Mouse (Mus musculus): ENCODE results near the gene Slc17a9.
A peak's percentile ranks its signal among the peaks of the same experiment; 100 is the strongest.

Gene Slc17a9

DNA sequence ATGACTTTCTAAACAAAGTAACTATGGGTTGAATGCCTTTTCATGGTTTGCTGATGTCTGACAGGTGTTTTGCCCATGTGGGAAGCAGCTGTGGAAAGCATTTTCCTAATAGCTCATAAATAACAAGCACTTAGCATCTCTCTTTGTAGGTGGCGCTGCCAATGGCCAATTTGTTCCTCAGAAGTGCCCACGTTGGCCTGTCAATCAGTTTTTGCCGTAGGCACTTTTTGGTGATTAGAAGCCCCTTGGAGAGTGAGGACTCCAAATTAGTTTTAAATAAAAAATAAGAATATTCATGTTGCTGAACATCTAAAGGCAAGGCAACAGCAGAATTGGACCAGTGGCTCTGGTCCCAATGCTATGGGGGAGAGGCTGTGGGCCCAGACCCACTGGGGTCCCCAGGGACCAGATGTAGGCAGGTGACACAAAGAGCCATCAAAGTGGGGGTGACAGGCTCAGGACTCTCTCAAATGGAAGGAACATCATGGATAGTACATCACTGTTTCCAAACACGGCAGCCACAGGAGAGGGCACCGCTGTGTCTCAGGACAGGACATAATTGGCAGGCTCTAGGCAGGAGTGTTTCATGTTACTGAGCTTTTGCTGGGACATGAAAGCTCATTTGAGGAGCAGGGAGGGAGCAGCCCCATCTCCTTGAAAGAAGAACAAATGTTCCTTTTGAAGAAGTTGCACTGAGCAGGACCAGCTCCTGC lies 30.1 kb downstream of the Slc17a9 start:
- DNase-seq (ENCODE audit: low spot score): no peak

DNA sequence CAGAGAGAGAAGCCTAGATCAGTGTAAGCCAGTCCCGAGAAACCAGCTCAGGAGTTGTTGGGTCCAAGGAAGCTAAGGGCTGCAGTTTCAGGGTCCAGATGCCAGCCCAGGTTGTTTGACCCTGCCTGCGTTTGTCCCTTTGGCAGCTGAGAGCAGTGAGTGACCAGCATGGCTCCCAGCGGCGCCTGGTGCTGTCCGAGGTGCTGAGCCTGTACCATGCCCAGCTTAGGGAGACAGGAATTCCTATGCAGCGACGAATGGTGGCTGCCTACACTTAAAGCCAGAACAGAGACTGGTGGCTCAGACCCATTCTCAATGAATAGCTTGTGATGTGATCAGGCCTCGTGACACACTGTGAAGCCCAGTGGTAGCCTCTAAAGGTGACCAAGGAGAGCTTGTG lies 30.8 kb downstream of the Slc17a9 start:
- DNase-seq (ENCODE audit: low spot score): peak; percentile 65

DNA sequence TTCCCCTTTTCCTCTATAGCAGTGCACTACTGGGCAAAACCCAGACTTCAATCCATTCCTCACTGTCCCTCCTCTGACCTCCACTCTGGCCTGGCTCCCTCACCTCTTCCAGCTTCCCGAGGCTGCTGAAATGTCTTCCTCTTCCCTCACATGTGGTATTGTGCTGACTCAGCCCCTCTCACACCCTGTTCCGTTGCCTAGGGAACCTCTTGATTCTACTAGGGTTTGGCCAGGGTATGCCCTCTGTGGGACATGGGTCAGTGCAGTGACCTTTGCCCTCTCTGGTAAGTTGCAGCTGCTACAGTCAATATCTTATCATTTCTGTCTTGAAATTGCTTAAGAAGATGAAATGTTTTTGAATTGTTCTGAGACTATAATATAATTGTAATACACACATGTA lies 31.7 kb downstream of the Slc17a9 start:
- DNase-seq (ENCODE audit: low spot score): no peak

DNA sequence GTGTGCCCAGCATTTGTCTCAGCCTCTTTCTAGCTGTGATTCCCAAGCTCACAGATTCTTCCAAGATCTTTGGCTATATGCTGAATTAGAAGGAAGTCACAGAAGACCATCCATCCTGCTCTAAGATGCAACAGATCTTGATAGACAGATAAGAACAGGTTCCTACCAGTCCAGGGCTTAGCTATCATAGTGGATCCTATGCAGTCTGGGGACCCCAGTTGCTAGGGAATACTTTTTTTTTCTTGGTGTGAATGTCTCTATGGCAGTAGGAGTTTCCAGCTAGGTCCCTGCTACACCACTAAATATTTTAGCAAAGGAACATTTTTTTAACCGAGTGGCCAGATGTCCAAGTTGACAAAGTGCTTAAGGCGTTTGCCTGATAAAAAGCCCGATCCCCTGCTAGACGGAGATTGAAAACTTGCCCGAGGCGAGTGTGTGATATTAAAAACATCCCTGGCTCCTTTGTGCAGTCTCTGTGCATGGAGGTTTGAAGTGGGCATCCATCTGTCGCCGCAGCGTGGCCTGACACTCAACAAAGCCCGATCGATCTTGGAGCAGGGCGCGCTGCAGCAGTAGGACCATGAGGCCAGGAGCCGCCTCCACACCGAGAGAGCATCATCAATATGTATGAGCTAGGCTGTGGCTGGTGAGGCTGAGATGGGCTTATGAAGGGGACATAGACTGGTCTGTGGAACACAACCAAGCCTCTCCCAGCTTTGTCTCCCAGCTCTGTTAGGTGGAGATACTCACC lies 33.6 kb downstream of the Slc17a9 start:
- DNase-seq (ENCODE audit: low spot score): no peak

DNA sequence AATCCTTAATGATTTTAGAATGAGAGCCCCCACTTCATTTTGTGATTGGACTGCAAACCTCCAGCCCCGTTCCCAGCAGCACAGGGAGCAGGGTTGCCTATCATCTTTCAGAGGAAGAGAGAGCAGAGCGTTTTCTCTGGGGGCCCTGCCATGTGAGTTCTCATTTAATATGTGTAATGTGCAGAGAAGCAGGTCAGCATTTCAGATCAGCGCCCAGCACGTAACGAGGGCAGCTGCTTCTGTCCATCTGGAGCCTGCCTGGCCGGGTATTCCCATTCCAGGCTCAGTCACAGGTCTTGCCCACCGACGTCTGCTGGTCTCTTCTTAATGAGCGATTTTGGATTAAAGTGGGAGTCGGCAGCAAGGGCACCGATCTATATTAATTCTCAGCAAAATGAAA lies 39.9 kb downstream of the Slc17a9 start:
- no peak for DNase-seq (ENCODE audit: low spot score)

DNA sequence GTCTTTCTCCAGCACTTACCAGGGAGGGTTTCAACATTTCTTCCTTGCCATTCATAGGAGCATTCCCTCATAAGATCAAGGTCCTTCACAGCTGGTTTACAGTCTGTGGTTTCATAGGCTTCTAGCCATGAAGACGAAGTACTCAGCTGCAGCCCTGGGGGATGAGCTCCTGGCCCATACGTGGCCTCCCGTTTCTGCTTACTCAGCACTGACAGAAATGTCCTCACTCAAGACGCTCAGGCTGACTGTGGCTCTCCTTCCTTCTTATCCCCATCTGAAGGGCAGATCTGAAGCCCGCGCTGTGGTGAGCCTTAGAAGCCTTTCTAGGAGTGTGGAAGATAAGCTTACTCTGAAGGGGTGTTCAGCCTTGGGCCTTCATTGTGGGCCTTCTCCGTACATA lies 40.6 kb downstream of the Slc17a9 start:
- no peak for DNase-seq (ENCODE audit: low spot score)

DNA sequence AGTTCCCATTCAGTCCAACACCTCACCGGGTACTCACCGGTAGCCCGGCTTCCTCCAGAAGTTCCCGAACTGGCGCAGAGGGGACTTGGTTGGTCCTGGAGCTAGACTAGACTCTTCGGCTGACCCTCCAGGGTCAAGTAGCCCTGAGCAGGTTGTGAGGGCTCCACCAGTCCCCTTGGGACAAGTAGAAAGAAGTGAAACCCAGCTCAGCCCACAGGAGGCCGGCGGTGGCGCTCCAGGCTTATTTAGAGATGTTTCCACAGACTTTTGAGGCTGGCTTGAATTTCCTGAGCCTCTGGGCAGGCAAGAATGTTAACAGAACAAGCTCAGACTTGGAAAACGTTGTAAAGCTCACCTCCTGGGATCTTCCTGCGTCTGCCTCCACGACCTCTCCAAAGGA lies 50.2 kb downstream of the Slc17a9 start:
- no peak for DNase-seq (ENCODE audit: low spot score)

DNA sequence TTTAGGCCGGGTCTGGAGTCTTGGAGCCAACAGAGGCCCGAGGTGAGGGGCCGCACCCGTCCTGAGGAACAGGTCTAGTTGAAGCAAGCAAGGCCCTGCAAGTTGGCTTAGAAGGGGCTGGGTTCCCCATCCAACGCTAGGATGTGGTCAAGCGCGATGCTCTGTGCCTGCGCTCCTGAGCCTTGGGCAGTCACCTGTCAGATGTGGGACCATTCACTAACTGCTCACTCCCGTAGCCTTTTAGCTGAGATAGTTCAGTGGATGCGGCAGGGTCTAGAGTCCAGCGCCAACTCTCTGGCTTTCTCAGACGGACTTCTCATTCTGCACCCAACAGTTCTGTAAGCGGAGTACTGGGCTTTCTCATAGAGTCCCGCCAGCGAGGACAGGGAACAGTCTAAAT lies 50.6 kb downstream of the Slc17a9 start:
- DNase-seq (ENCODE audit: low spot score): no peak

DNA sequence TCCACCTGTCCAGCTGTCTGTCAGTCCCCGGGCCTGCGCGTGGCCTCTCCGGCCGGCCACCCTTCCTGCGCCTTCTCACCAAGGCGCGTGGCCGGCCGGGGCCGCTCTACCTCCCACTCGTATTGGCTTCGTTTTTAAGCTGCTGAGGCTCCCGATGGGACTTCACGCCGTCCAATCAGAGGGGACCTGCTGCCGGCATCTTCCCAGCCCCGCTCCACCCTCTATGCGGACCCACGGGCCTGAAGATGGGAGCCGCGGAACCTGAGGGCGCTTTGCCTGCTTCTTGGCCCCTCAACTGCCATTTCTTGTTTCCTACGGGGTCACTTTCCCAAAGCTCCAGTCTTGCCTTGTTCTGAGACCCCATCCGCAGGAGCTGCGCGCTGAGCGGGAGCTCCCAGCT lies 51.7 kb downstream of the Slc17a9 start, which contains the start of gene Bhlhe23:
Gene Bhlhe23, minus strand, starts transcription at position 108 of the 400 bp plus-strand sequence.
- DNase-seq (ENCODE audit: low spot score): no peak

DNA sequence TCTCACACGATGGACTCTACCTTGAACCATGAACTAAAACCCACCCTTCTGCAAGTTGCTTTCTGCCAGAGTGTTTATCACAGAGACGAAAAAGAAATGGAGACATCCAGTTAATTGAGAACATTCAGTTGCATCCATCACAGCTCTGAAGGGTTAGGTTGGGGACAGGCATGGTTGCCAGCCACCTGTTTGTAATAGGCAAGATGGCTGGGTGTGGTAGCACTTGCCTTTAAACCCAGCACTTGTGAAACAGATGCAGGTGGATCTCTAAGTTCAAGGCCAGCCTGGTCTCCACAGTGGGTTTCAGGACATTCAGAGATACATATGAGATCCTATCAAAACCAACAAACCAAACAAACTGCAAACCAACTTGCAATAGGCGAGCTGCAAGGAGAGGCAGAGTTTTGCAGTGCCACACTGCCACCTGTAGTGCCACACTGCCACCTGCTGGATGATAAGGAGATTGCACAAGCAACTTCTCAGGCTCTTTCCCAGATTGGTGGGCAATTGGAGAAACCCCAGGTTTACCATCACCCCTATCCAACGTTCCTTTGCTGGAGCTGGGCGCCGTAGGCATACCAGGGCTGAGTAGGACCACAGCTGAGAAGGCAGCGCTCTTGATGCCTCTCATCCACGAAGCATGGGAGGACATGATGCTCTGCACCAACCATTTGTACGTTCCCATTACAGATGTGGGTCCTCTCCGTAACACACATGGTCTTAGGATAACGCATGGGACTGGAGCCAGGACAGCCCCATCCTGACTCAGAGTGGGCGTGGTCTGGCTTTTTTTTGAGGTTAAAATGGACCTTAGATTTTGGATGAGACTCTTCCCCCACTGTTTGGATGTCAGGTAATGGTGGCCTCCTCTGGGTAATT lies 54.4 kb downstream of the Slc17a9 start:
- DNase-seq (ENCODE audit: low spot score): peak; percentile 17

DNA sequence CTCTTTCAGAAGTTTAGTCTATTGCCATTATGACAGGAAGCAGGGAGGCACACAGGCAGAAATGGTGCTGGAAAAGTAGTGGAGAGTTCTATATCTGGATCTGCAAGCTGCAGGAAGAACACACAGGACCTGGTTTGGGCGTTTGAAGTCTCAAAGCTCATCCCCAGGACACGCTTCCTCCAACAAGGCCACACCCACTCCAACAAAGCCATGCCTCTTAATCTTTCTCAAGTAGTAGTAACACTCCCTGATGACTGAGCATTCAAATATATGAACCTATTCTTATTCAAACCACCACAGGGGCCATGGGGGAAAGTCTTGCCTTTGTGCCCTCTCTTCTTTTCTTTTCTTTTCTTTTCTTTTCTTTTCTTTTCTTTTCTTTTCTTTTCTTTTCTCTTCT lies 55.2 kb downstream of the Slc17a9 start:
- DNase-seq (ENCODE audit: low spot score): no peak

DNA sequence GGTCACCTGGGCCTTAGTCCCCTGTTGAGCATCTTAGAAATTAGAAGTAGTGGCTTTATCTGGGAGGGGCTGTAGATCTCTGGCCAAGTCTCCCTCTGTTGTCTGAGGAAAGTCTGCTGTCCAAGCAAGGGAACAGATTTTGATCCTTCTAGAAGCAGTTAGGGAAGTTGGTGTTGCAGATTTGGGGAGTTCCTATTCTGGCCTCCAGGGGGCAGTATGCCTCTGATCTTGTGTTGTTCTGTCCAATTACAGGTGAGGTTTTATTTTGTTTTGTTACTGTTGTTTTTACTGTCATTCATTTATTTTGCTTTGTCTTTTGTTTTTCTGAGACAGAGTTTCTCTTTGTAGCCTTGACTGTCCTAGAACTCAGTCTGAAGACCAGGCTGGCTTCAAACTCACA lies 61.7 kb downstream of the Slc17a9 start:
- no peak for DNase-seq (ENCODE audit: low spot score)

DNA sequence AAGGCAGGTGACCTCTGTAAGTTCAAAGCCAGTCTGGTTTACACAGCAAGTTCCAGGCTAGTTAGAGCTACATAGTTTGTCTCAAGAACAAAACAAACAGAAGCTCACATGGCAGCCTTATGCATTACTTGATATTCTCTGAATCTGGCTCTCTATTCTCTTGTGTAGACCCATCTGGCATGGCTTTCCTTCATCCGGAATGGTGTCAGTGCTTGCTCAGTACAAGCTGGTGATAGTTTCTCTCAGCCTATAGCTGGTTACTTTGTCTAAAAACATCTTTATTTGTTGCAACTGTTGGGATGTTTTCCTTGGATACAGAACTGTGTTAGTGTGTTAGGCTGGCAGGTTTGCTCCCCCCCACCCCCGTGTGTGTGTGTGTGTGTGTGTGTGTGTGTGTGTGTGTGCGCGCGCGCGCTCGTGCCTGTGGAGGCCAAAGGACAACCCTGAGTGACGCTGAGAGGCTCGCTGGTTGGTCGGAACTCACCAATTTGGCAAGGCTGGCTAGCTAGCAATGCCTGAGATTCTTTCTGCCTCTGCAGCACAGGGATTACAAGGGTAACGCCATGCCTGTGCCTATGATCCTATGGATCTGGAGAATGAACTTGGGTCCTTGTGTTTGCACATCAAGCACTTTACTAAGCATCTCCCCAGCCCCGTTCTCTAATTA lies 62.6 kb downstream of the Slc17a9 start:
- no peak for DNase-seq (ENCODE audit: low spot score)

DNA sequence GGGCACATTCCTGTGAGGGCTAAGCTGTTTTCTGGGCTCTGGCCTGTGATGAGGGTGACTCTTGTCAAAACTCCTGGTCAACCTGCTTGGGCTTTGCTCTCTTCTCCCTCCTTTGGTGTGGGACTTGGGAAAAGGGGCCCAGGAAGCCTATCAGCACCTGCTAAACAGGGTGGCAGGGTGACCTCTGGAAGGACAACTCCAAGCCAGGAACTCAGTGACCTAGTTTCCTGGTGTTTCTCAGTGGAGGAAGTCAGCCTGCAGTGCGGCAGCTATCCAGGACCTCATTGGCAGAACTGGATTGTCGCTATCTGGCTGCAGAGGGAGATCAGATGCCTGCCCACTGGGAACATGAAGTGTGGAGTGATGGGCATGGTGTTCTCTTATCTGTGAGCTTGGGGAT lies 63.3 kb downstream of the Slc17a9 start:
- DNase-seq (ENCODE audit: low spot score): no peak

DNA sequence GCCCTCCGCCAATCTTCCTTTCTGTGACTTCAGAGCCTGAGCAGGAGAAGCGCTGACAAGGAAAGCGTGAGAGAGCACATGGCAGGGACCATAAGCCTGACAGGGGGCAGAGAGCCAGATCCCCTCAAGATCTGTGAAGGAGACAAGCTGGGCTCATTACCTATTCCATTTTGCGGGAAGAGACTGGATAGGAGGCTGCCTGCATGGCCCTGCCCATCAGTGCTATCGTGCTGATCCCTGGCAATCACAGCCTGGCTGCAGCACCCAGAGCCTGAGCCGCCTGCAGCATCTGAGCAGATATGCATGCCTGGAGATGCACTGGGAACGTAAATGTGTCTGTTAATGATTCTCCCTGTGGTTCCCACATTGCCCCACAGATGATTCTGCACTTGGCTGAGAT lies 63.8 kb downstream of the Slc17a9 start:
- no peak for DNase-seq (ENCODE audit: low spot score)

DNA sequence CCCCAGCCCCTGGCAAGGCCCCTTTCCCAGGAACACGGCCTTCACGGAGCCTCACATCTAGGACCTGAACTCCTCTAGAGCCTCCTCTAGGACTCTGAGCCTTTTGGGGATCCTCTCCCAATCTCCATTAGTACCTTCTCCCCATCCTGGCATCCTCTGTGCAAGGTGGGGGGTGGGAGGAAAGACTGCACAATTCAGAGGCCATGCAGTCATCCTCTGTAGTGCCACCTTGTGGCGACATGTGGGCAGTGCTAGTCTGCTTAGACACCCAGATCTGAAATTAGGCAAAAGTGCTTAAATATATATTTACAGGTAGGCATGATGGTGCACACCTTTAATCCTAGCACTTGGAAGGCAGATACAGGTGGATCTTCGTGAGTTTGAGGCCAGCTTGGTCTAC lies 66.6 kb downstream of the Slc17a9 start:
- peak; percentile 16 for DNase-seq (ENCODE audit: low spot score)

Measured in ovary, postnatal 36 days (tissue).